Mouse (Mus musculus): ENCODE results near the gene Olfr1137. TPM values are rescaled to one million over a fixed set of nuclear protein-coding genes. Genes with fewer than 3 reads are reported as not detected.

The Olfr1137 gene
- not detected in 2 replicates for polyA plus RNA-seq (2012)

DNA sequence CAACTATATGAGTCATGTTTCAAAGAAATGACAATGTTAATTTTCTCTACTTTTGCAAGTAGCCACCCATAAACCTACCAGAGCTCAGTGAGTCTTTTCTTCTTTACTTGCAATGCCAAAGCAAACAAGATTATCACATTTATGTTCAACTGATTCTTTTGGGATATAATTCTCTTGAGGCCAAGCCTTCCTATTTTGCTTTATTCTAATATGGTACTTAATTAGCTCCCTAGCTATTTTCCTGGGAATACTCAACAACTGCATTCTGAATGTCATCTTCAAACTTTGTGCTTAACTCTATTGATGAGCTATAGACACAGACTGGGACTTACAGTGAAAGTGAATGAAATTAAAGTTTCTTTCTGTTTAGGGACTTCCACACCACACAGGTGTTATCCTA, at the start of gene Olfr1137:
TSS of gene Olfr1137 (minus strand) at position 101 of the 400 bp plus-strand sequence.

DNA sequence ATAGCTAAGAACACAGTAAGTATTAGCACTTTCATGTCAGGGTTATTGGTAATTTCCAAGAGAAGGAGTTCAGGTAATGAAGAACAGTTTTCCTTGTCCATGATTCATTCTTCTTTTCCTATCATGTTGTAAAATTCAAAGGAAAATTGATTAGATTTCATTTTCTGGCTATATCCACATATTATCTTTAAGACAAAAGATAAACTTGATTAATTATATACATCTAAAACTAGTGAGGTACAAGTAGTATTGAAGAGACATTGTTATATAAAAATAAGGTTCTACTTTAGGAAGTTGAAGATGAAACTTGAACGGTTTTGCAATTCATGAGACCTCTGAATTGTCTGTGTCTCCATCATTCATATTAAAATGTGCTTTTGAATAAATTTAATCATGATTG, 40.9 kb upstream of the Olfr1137 start, which contains the start of gene Olfr1141:
TSS of gene Olfr1141 (minus strand) at position 101 of the 400 bp plus-strand sequence.

GRCm38 (mm10) chr2:87743452-87743851, 30.5 kb upstream of the Olfr1137 start, which contains the start of gene Olfr1140:
Gene Olfr1140, plus strand, starts transcription at chr2:87743752.

GRCm38 (mm10) chr2:87739878-87740277, 26.9 kb upstream of the Olfr1137 start, which contains the start of gene Olfr1138:
Gene Olfr1138, minus strand, starts transcription at chr2:87739978.

DNA sequence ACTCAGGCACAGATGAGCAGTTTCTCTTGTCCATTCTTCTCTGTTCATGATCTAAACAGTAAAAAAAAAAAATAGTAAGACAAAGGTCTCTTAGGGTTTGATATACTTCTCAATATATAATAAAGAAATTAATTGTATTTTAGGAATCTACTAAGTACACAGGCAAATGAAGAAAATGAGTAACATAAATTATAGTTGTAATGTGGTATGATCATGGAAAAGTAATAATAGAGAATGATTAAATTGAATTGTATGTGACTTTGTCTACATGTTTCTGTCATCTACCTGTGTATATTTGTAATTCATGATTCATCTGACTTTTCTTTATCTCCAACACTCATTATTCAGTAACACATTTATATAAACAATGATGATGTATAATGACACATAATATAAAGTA, 19.1 kb downstream of the Olfr1137 start, which contains the start of gene Olfr1136:
TSS of gene Olfr1136 (minus strand) at position 101 of the 400 bp plus-strand sequence.

DNA sequence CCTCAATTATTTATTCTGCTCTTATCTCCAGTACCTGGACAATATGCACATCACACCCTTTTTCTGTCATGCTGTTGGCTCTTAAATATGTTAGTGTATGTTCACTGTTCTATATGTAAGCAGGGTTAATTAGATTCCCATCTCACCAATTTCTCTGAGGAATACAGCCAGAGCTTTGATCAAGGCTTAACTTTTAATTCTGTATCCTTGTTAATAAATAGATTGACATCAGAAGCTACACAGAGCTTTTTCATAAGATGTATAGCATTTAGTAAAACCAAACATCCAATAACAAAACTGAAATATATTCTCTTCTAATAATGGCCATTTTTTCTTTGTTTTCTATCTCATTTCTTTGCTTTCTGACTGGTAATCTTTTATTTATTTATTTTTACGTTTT, 39.4 kb downstream of the Olfr1137 start, which contains the start of gene Olfr1135:
TSS of gene Olfr1135 (minus strand) at position 101 of the 400 bp plus-strand sequence.

Other genes with a start within 250 kb of the Olfr1137 start
- gene Pramel7, start 216.1 kb downstream of the Olfr1137 start, polyA plus RNA-seq (2012): not detected in 2 replicates
- not detected in 2 replicates for gene Pramel6, start 206.6 kb downstream of the Olfr1137 start, polyA plus RNA-seq (2012)
- gene Olfr153, start 181.4 kb downstream of the Olfr1137 start, polyA plus RNA-seq (2012): not detected in 2 replicates
- not detected in 2 replicates for gene Olfr1128, start 167.6 kb downstream of the Olfr1137 start, polyA plus RNA-seq (2012)
- gene Olfr1129, start 139.3 kb downstream of the Olfr1137 start, polyA plus RNA-seq (2012): not detected in 2 replicates
- not detected in 2 replicates for gene Olfr1130, start 107.0 kb downstream of the Olfr1137 start, polyA plus RNA-seq (2012)
- not detected in 2 replicates for gene Olfr1131, start 86.1 kb downstream of the Olfr1137 start, polyA plus RNA-seq (2012)
- not detected in 2 replicates for gene Olfr1132, start 75.6 kb downstream of the Olfr1137 start, polyA plus RNA-seq (2012)
- gene Olfr1133, start 65.8 kb downstream of the Olfr1137 start, polyA plus RNA-seq (2012): not detected in 2 replicates
- not detected in 2 replicates for gene Olfr1134, start 54.7 kb downstream of the Olfr1137 start, polyA plus RNA-seq (2012)
- not detected in 2 replicates for gene Olfr1135, start 39.5 kb downstream of the Olfr1137 start, polyA plus RNA-seq (2012)
- not detected in 2 replicates for gene Olfr1136, start 19.2 kb downstream of the Olfr1137 start, polyA plus RNA-seq (2012)
- not detected in 2 replicates for gene Olfr1138, start 26.8 kb upstream of the Olfr1137 start, polyA plus RNA-seq (2012)
- not detected in 2 replicates for gene Olfr1140, start 30.6 kb upstream of the Olfr1137 start, polyA plus RNA-seq (2012)
- gene Olfr1141, start 40.8 kb upstream of the Olfr1137 start, polyA plus RNA-seq (2012): not detected in 2 replicates
- not detected in 2 replicates for gene Olfr152, start 66.3 kb upstream of the Olfr1137 start, polyA plus RNA-seq (2012)
- gene Olfr1143, start 87.4 kb upstream of the Olfr1137 start, polyA plus RNA-seq (2012): not detected in 2 replicates
- gene Olfr1145, start 96.6 kb upstream of the Olfr1137 start, polyA plus RNA-seq (2012): not detected in 2 replicates
- not detected in 2 replicates for gene Olfr1148, start 117.4 kb upstream of the Olfr1137 start, polyA plus RNA-seq (2012)
- not detected in 2 replicates for gene Olfr1150-ps1, start 130.8 kb upstream of the Olfr1137 start, polyA plus RNA-seq (2012)
- not detected in 2 replicates for gene Olfr1151, start 142.7 kb upstream of the Olfr1137 start, polyA plus RNA-seq (2012)
- gene Olfr1152, start 153.3 kb upstream of the Olfr1137 start, polyA plus RNA-seq (2012): 0.01 TPM in 1 of 2 replicates, not detected in the other
- gene Olfr1153, start 181.8 kb upstream of the Olfr1137 start, polyA plus RNA-seq (2012): not detected in 2 replicates
- not detected in 2 replicates for gene Olfr1154, start 192.0 kb upstream of the Olfr1137 start, polyA plus RNA-seq (2012)
- not detected in 2 replicates for gene Olfr1155, start 232.0 kb upstream of the Olfr1137 start, polyA plus RNA-seq (2012)
- gene Olfr1156, start 239.9 kb upstream of the Olfr1137 start, polyA plus RNA-seq (2012): not detected in 2 replicates